In the genomic region with DNA sequence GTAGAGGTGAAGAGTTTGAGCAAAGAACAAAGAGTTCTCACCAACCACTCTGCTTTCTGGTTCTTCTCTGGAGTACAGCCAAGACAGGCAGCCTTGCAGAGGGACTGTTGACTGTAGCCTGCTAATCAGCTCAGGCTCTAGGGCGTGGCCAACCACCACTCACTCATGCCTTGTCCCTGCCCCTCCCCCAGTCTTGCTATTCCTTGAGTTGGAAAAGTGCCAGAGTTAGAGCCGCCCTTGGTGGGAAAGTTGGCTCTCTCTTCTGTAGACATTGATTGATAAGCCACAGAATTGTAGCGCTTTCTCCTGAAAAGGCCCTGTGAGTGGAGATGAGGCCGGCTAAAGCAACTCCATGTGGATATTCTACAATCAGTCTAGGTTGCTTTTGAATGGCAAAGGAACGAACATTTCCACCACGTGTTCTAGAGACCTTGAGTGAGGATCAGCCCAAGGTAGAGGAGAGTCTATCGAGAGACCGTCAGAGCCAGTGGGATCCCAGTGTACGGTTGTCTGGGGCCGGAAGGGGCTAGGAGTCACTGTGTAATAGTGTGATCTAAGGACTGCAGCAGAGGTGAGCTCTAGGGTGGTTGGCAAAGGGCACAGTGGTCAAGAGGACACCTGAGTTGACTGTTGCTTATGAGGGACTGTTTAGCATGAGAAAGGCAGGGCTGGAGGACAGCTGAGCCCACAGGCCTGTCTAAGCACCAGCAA, we compare ENCODE assay signal across 8 mouse cellular contexts.
DNase-seq lines count a peak whose midpoint lies in the region; ATAC-seq lines count a peak whose summit lies in the region.
"Had no signal": no experiment of that assay in that cellular context is flagged by ENCODE, and none has a peak within 500 bp of the region (broad histone marks: within the 10 kb centered on the region; RNA-seq: fewer than 3 reads in every experiment).

No protein-coding gene starts in this region.

- intact Hi-C loops in heart, postnatal 10 days (cut with DNase I), result no loop called here

- DNase-seq in adrenal gland, adult (ENCODE audit: inconsistent age in 2 of 2, low spot score in 1 of 2), result peak; percentile 66 to 82
- peak; percentile 4 for DNase-seq in c-Kit-positive CD71-negative TER-119-negative erythroid progenitor cells, embryonic 14.5 days (ENCODE audit: low read depth)
- peak; percentile 17 to 29 for DNase-seq in heart, postnatal 10 days
- DNase-seq in liver, embryonic 13.5 days, result peak; percentile 52
- DNase-seq in left cerebral cortex, adult 9 months (ENCODE audit: low spot score in 2 of 2), result no peak
- no peak for DNase-seq in cerebellum, adult 9-11 months

- H3K9ac ChIP-seq in liver, embryonic 13.5 days, result no peak overlapping the region
- no peak overlapping the region for H3K9ac ChIP-seq in stomach, embryonic 14.5 days (replicated peaks; ENCODE audit: low read depth, low read length)

- H3K4me1 ChIP-seq in liver, embryonic 13.5 days (replicated peaks), result peaks cover 26% of the 10 kb centered on the region
- H3K4me1 ChIP-seq in stomach, embryonic 14.5 days (ENCODE audit: control insufficient read depth, insufficient read depth, low read length), result peaks cover 12% of the 10 kb centered on the region

- H3K27me3 ChIP-seq in liver, embryonic 13.5 days, result 0 out of 2 replicates have a peak, but pooled peaks cover 7% of the 10 kb centered on the region
- no peaks in the 10 kb centered on the region for H3K27me3 ChIP-seq in stomach, embryonic 14.5 days (ENCODE audit: control insufficient read depth, insufficient read depth, low read length)

- H3K9me3 ChIP-seq in liver, embryonic 13.5 days (replicated peaks), result no peaks in the 10 kb centered on the region
- no peaks in the 10 kb centered on the region; the same call in 1 of the 2 replicates for H3K9me3 ChIP-seq in stomach, embryonic 14.5 days (ENCODE audit: control insufficient read depth, low read depth, low read length)

- ATAC-seq in liver, embryonic 13.5 days (ENCODE audit: low read depth), result peak; percentile 85
- peak; percentile 95 for ATAC-seq in stomach, embryonic 14.5 days (ENCODE audit: insufficient number of reproducible peaks, insufficient read depth, low FRiP score, low read depth)

- no peak overlapping the region for H3K4me2 ChIP-seq in liver, embryonic 13.5 days
- no peak overlapping the region for H3K4me2 ChIP-seq in stomach, embryonic 14.5 days (replicated peaks; ENCODE audit: low read depth, low read length)

- no peak overlapping the region for H3K4me3 ChIP-seq in liver, embryonic 13.5 days (replicated peaks)
- no peak overlapping the region for H3K4me3 ChIP-seq in stomach, embryonic 14.5 days (ENCODE audit: low read depth, low read length)
- H3K4me3 ChIP-seq: myocyte had no signal

- H3K27ac ChIP-seq in liver, embryonic 13.5 days, result no peak overlapping the region
- peak overlapping the region; percentile 75 for H3K27ac ChIP-seq in stomach, embryonic 14.5 days (ENCODE audit: low read length)

- H3K36me3 ChIP-seq in liver, embryonic 13.5 days, result no peaks in the 10 kb centered on the region
- no peaks in the 10 kb centered on the region for H3K36me3 ChIP-seq in stomach, embryonic 14.5 days (ENCODE audit: control insufficient read depth, insufficient read depth, low read length)

- WGBS in liver, embryonic 13.5 days (ENCODE audit: insufficient replicate concordance), result 45% methylated on average over 10 of the region's 10 CpGs
- 42% methylated on average over 10 of the region's 10 CpGs for WGBS in stomach, embryonic 14.5 days

Comparison
In these comparisons a context has a peak if more than half of its experiments do, and no peak if none do; other contexts are left out.
1. DNase-seq: peak in adrenal gland, adult (2 of 2), c-Kit-positive CD71-negative TER-119-negative erythroid progenitor cells, embryonic 14.5 days (single experiment), heart, postnatal 10 days (2 of 2) and liver, embryonic 13.5 days (single experiment); none in left cerebral cortex, adult 9 months (0 of 2) and cerebellum, adult 9-11 months (single experiment).